Mouse (Mus musculus) CH12.LX (cell line): ENCODE measurements around the gene Kremen2. TPM values are rescaled to one million over a fixed set of nuclear protein-coding genes. Genes with fewer than 3 reads are reported as not detected.

Experiments used
- DNase-seq: peaks from one replicate; pipeline ENCODE4 v3.0.0-alpha.2; 2013; ENCODE audit errors: extremely low read depth
- H3K27ac ChIP-seq: 2 replicates; pipeline ENCODE4 v1.5.1; 2012; ENCODE audit warnings: low read depth, mild to moderate bottlenecking, control low read depth, moderate library complexity; ENCODE audit not compliant: insufficient read depth
- H3K27me3 ChIP-seq: replicated peaks from 2 replicates; pipeline ENCODE3; 2012; ENCODE audit warnings: inconsistent platforms
- H3K36me3 ChIP-seq, 2 experiments: replicated peaks in 1 of 2; 2 replicates each; pipeline versions ENCODE3 to v1.6.1; 2012; ENCODE audit warnings: inconsistent platforms in 1 of 2, low read length in 1 of 2, mild to moderate bottlenecking in 1 of 2, mixed read lengths in 1 of 2, moderate library complexity in 1 of 2; ENCODE audit not compliant: control insufficient read depth in 1 of 2, insufficient read depth in 1 of 2
- H3K4me1 ChIP-seq, 2 experiments: 2 replicates each; pipeline ENCODE4 v1.6.1; 2012; ENCODE audit warnings: inconsistent platforms in 1 of 2, moderate library complexity in 1 of 2; ENCODE audit not compliant: insufficient read depth in 2 of 2, control insufficient read depth in 1 of 2
- H3K4me2 ChIP-seq: 2 replicates; pipeline ENCODE4 v1.6.1; 2012; ENCODE audit warnings: low read depth, mild to moderate bottlenecking, control low read depth; ENCODE audit not compliant: poor library complexity, insufficient read depth, severe bottlenecking
- H3K4me3 ChIP-seq, 3 experiments: fragments of 150-350 bp in 1 of 3; sonication (generic) in 1 of 3; replicated peaks in 1 of 3; 2 replicates each; pipeline versions ENCODE3 to v1.5.1; 2011 to 2012; ENCODE audit warnings: low read depth in 2 of 3, low read length in 2 of 3, mild to moderate bottlenecking in 2 of 3, moderate library complexity in 2 of 3, control low read depth in 1 of 3, improper control_type of control experiment in 1 of 3, inconsistent platforms in 1 of 3, mixed read lengths in 1 of 3; ENCODE audit not compliant: poor library complexity in 1 of 3
- H3K79me2 ChIP-seq: replicated peaks from 2 replicates; pipeline ENCODE4 v1.6.1; 2012; ENCODE audit warnings: mild to moderate bottlenecking, moderate library complexity; ENCODE audit not compliant: control insufficient read depth, poor library complexity, insufficient read depth, severe bottlenecking; ENCODE audit errors: extremely low read depth
- H3K9ac ChIP-seq: 2 replicates; pipeline ENCODE4 v1.6.1; 2012; ENCODE audit warnings: low read depth, mild to moderate bottlenecking, control low read depth, moderate library complexity; ENCODE audit not compliant: insufficient read depth
- H3K9me3 ChIP-seq: replicated peaks from 2 replicates; pipeline ENCODE3; 2012; ENCODE audit warnings: low read length, inconsistent platforms, mixed read lengths
- CHD2 ChIP-seq: IDR thresholded peaks from 2 replicates; pipeline ENCODE4 v1.6.1; 2011; ENCODE audit warnings: low read length, improper control_type of control experiment
- E2F4 ChIP-seq: IDR thresholded peaks from 2 replicates; pipeline ENCODE4 v1.6.1; 2011; ENCODE audit warnings: low read depth, low read length, improper control_type of control experiment; ENCODE audit not compliant: insufficient replicate concordance
- ELF1 ChIP-seq: IDR thresholded peaks from 2 replicates; pipeline ENCODE4 v1.6.1; 2014; ENCODE audit warnings: low read depth, mild to moderate bottlenecking, inconsistent platforms, low read length, improper control_type of control experiment
- EP300 ChIP-seq: IDR thresholded peaks from 2 replicates; pipeline ENCODE4 v1.6.1; 2011; ENCODE audit warnings: low read length, improper control_type of control experiment
- ETS1 ChIP-seq: conservative IDR thresholded peaks from 2 replicates; pipeline ENCODE4 v1.6.1; 2012; ENCODE audit warnings: low read depth, mild to moderate bottlenecking, inconsistent platforms, low read length, improper control_type of control experiment, moderate library complexity
- HCFC1 ChIP-seq: IDR thresholded peaks from 2 replicates; pipeline ENCODE4 v1.6.1; 2012; ENCODE audit warnings: low read depth, mild to moderate bottlenecking, inconsistent platforms, low read length, improper control_type of control experiment
- IRF4 ChIP-seq: IDR thresholded peaks from 2 replicates; pipeline ENCODE4 v1.6.1; 2014; ENCODE audit warnings: low read depth, mild to moderate bottlenecking, inconsistent platforms, low read length, improper control_type of control experiment
- JUN ChIP-seq: IDR thresholded peaks from 2 replicates; pipeline ENCODE4 v1.6.1; 2011; ENCODE audit warnings: low read depth, mild to moderate bottlenecking, low read length, improper control_type of control experiment, moderate library complexity; ENCODE audit not compliant: insufficient read depth
- JUND ChIP-seq: conservative IDR thresholded peaks from 2 replicates; pipeline ENCODE4 v1.6.1; 2011; ENCODE audit warnings: low read depth, low read length, improper control_type of control experiment
- KAT2A ChIP-seq: IDR thresholded peaks from 2 replicates; pipeline ENCODE4 v1.6.1; 2012; ENCODE audit warnings: low read length, improper control_type of control experiment, inconsistent platforms; ENCODE audit not compliant: insufficient replicate concordance
- MAX ChIP-seq: IDR thresholded peaks from 2 replicates; pipeline ENCODE4 v1.6.1; 2011; ENCODE audit warnings: low read length, improper control_type of control experiment
- MXI1 ChIP-seq: IDR thresholded peaks from 2 replicates; pipeline ENCODE4 v1.6.1; 2011; ENCODE audit warnings: mild to moderate bottlenecking, low read depth, low read length, improper control_type of control experiment
- MYC ChIP-seq: IDR thresholded peaks from 2 replicates; pipeline ENCODE4 v1.6.1; 2011; ENCODE audit warnings: low read depth, mild to moderate bottlenecking, improper control_type of control experiment, low read length
- NELFE ChIP-seq: IDR thresholded peaks from 2 replicates; pipeline ENCODE4 v1.6.1; 2011; ENCODE audit warnings: low read depth, low read length, improper control_type of control experiment
- NRF1 ChIP-seq: IDR thresholded peaks from 2 replicates; pipeline ENCODE4 v1.6.1; 2014; ENCODE audit warnings: low read depth, mild to moderate bottlenecking, inconsistent platforms, low read length, improper control_type of control experiment, moderate library complexity
- PAX5 ChIP-seq: IDR thresholded peaks from 2 replicates; pipeline ENCODE4 v1.6.1; 2012; ENCODE audit warnings: low read length, inconsistent platforms, mixed read lengths
- POLR2A ChIP-seq: IDR thresholded peaks from 2 replicates; pipeline ENCODE4 v1.6.1; 2011; ENCODE audit warnings: low read depth, mild to moderate bottlenecking, improper control_type of control experiment, low read length
- RAD21 ChIP-seq: IDR thresholded peaks from 2 replicates; pipeline ENCODE4 v1.6.1; 2011; ENCODE audit warnings: low read depth, mild to moderate bottlenecking, low read length, improper control_type of control experiment, moderate library complexity
- RCOR1 ChIP-seq: conservative IDR thresholded peaks from 2 replicates; pipeline ENCODE4 v1.6.1; 2012; ENCODE audit warnings: low read depth, mild to moderate bottlenecking, inconsistent platforms, low read length, improper control_type of control experiment
- SIN3A ChIP-seq: IDR thresholded peaks from 2 replicates; pipeline ENCODE4 v1.6.1; 2012; ENCODE audit warnings: low read length, improper control_type of control experiment, inconsistent platforms
- SMC3 ChIP-seq: IDR thresholded peaks from 2 replicates; pipeline ENCODE4 v1.6.1; 2011; ENCODE audit warnings: low read depth, low read length, improper control_type of control experiment
- TBP ChIP-seq: conservative IDR thresholded peaks from 2 replicates; pipeline ENCODE4 v1.6.1; 2011; ENCODE audit warnings: low read depth, low read length, improper control_type of control experiment
- TCF12 ChIP-seq: IDR thresholded peaks from 2 replicates; pipeline ENCODE4 v1.6.1; 2014; ENCODE audit warnings: low read depth, mild to moderate bottlenecking, inconsistent platforms, low read length, improper control_type of control experiment
- USF1 ChIP-seq: IDR thresholded peaks from 2 replicates; pipeline ENCODE4 v1.6.1; 2014; ENCODE audit warnings: low read depth, mild to moderate bottlenecking, inconsistent platforms, low read length, improper control_type of control experiment
- USF2 ChIP-seq: conservative IDR thresholded peaks from 2 replicates; pipeline ENCODE4 v1.6.1; 2011; ENCODE audit warnings: low read depth, low read length, improper control_type of control experiment
- ZC3H11A ChIP-seq: IDR thresholded peaks from 2 replicates; pipeline ENCODE4 v1.6.1; 2012; ENCODE audit warnings: low read depth, mild to moderate bottlenecking, inconsistent platforms, low read length, improper control_type of control experiment
- ZNF384 ChIP-seq: IDR thresholded peaks from 2 replicates; pipeline ENCODE4 v1.6.1; 2012; ENCODE audit warnings: low read depth, low read length, improper control_type of control experiment, inconsistent platforms
- dilution Hi-C: fragments of 300-500 bp; cut with MboI; formaldehyde crosslinking; loops from 2 replicates; pipeline ENCODE4 v1.14.3; 2020; ENCODE audit warnings: low sequenced_read_pairs; ENCODE audit not compliant: extremely low pct_unique_long_range_greater_than_20kb, extremely low pct_ligation_motif_present
- in situ Hi-C: fragments of 300-500 bp; cut with MboI; formaldehyde crosslinking; loops from 3 replicates; pipeline ENCODE4 v1.14.3; 2019; ENCODE audit warnings: low sequenced_read_pairs, low pct_ligation_motif_present, low pct_unique_long_range_greater_than_20kb, mixed read lengths
- polyA plus RNA-seq: library from polyadenylated mRNA; unstranded; fragments of >175 nt; gene quantifications from 2 replicates; pipeline ENCODE4 v1.2.1, GENCODE M21; 2012; ENCODE audit warnings: low read depth; ENCODE audit not compliant: insufficient read length
- total RNA-seq, 2 experiments: library from RNA; depleted of rRNA; stranded (reverse); fragments of 300-350 nt in 1 of 2; fragments of >200 nt in 1 of 2; gene quantifications; 2 replicates each; pipeline ENCODE4 v1.2.3; 2012 to 2014

Gene Kremen2
- total and polyA plus RNA-seq, 3 experiments: 0.21 to 0.55 (median 0.23) TPM

GRCm38 (mm10) chr17:23725999-23726757, 19.5 kb downstream of the Kremen2 start, which contains the start of gene Pkmyt1:
Pkmyt1 (plus strand) TSS chr17:23726336.
- in situ Hi-C loops: loop anchor here (10.0 kb wide), 1 partner anchor 51 kb away; the partner anchor contains the start of genes Cldn6, Hcfc1r1, Thoc6 and Tnfrsf12a
- H3K4me1 ChIP-seq: peaks cover 4 to 28% of the 10 kb centered on the region in 2 experiments
- H3K27ac ChIP-seq: peak within 1 kb of the TSS; percentile 43
- DNase-seq: peak; percentile 94
- no peaks in the 10 kb centered on the region for H3K9me3 ChIP-seq
- H3K36me3 ChIP-seq: peaks cover 0 to 3% of the 10 kb centered on the region in 2 experiments
- peak within 1 kb of the TSS; percentile 73 for H3K4me2 ChIP-seq
- TF ChIP-seq NRF1: peak; percentile 95
- TF ChIP-seq HCFC1: peak; percentile 62; the same call in 1 of the 2 replicates
- no peak for TF ChIP-seq USF2
- TF ChIP-seq MAX: peak; percentile 42; the same call in 1 of the 2 replicates
- peak; percentile 81; the same call in 1 of the 2 replicates for TF ChIP-seq TBP
- peak; percentile 21; the same call in 1 of the 2 replicates for TF ChIP-seq MXI1
- peak; percentile 90 for TF ChIP-seq POLR2A
- TF ChIP-seq USF1: no peak
- peak; percentile 48; the same call in 1 of the 2 replicates for TF ChIP-seq TCF12
- 0 out of 2 replicates have a peak, but pooled peaks have one; percentile 36 for TF ChIP-seq MYC
- TF ChIP-seq ETS1: no peak
- TF ChIP-seq NELFE: peak; percentile 87
- TF ChIP-seq E2F4: peak; percentile 87; the same call in 1 of the 2 replicates
- no peak for TF ChIP-seq RAD21
- no peak for TF ChIP-seq IRF4
- TF ChIP-seq ZC3H11A: no peak
- TF ChIP-seq SMC3: no peak
- peak; percentile 65 for TF ChIP-seq SIN3A
- TF ChIP-seq ELF1: peak; percentile 40
- TF ChIP-seq, all 38 proteins: peak for 12
- dilution Hi-C loops: no loop called here
- no peaks in the 10 kb centered on the region; the same call in 1 of the 2 replicates for H3K79me2 ChIP-seq
- peaks cover 12% of the 10 kb centered on the region for H3K27me3 ChIP-seq
- H3K4me3 ChIP-seq: peak within 1 kb of the TSS; percentile 61 to 90 (median 84)
- peak within 1 kb of the TSS; percentile 75 for H3K9ac ChIP-seq

- in situ Hi-C loops: loop anchor here (10.0 kb wide), 1 partner anchor 51 kb away; the partner anchor contains the start of genes Cldn6, Hcfc1r1, Thoc6 and Tnfrsf12a
- TF ChIP-seq JUN (no peak), ZNF384 (no peak), IRF4 (no peak), NELFE (no peak), MYC (0 out of 2 replicates have a peak, but pooled peaks have one; percentile 3), KAT2A (no peak), RAD21 (no peak), JUND (no peak), POLR2A (no peak), EP300 (no peak), ZC3H11A (no peak), PAX5 (no peak), RCOR1 (no peak), HCFC1 (no peak), CHD2 (no peak), SIN3A (0 out of 2 replicates have a peak, but pooled peaks have one; percentile 7)
- Histone ChIP-seq H3K4me1 (peaks cover 4 to 28% of the 10 kb centered on the region in 2 experiments), H3K27ac (peak overlapping the region; percentile 33; the same call in 1 of the 2 replicates), H3K9me3 (no peaks in the 10 kb centered on the region), H3K79me2 (no peaks in the 10 kb centered on the region; the same call in 1 of the 2 replicates), H3K9ac (peak overlapping the region; percentile 75), H3K36me3 (peaks cover 0 to 2% of the 10 kb centered on the region in 2 experiments), H3K4me3 (peak overlapping the region; percentile 50 to 84 (median 61)), H3K4me2 (peak overlapping the region; percentile 73), H3K27me3 (peaks cover 19% of the 10 kb centered on the region)
- DNase-seq: no peak
- dilution Hi-C loops: no loop called here
Observed at GRCm38 (mm10) chr17:23725477-23725876, 20.2 kb downstream of the Kremen2 start.
